Mouse (Mus musculus): ENCODE measurements at regions not wholly inside any gene's neighbourhood (a gene's known extent, or its start where the extent isn't known, plus 50 kb on each side); places are given as distances from the start of the nearest gene placed in this dataset.

DNA sequence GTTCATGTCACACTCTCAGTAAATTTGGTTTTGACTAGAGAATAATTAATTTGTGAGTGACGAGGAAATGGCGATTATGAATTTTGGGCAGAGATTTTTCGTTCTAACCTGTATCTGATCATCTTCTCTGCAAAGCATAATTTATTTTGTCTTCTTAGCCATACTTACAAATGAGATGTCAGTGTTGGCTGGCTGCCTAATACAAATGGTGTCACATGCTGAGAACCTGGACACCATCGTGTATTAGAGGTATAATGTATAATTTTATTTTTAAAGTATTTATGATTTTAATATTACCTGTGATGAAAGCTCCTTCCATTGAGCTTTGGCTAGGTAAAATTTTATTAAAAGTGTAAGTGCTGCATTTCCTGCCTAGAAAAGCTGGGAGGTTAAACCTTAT is 266.2 kb downstream of the Ipmk start:
- no peak for ATAC-seq (ENCODE audit: insufficient read depth)
- Histone ChIP-seq H3K27ac (no peak overlapping the region), H3K36me3 (replicated peaks; ENCODE audit: control insufficient read depth, insufficient read depth, low read depth) (no peaks in the 10 kb centered on the region), H3K4me1 (replicated peaks; ENCODE audit: control insufficient read depth in 2 of 2, insufficient read depth in 2 of 2, low read length in 1 of 2) (no peaks in the 10 kb centered on the region), H3K4me2 (ENCODE audit: low read depth) (no peak overlapping the region), H3K27me3 (ENCODE audit: control insufficient read depth, insufficient read depth, low read length) (no peaks in the 10 kb centered on the region), H3K9me3 (ENCODE audit: control insufficient read depth, low read length) (no peaks in the 10 kb centered on the region), H3K4me3 (ENCODE audit: insufficient read depth in 1 of 2, low read depth in 2 of 2, low read length in 2 of 2) (no peak overlapping the region), H3K9ac (replicated peaks) (no peak overlapping the region)
- DNase-seq (ENCODE audit: low read depth in 3 of 3, low spot score in 3 of 3): no peak
- 71% methylated on average over 4 of the region's 4 CpGs for WGBS (ENCODE audit: insufficient replicate concordance)
- TF ChIP-seq CTCF (IDR thresholded peaks at IDR 0.05; ENCODE audit: low read depth) (no peak), EP300 (IDR thresholded peaks at IDR 0.05; ENCODE audit: low read depth) (no peak)

- Histone ChIP-seq H3K4me3 (ENCODE audit: insufficient read depth in 1 of 2, low read depth in 2 of 2, low read length in 2 of 2) (no peak overlapping the region), H3K4me1 (replicated peaks; ENCODE audit: control insufficient read depth in 2 of 2, insufficient read depth in 2 of 2, low read length in 1 of 2) (no peaks in the 10 kb centered on the region), H3K27ac (no peak overlapping the region), H3K9me3 (ENCODE audit: control insufficient read depth, low read length) (no peaks in the 10 kb centered on the region), H3K27me3 (ENCODE audit: control insufficient read depth, insufficient read depth, low read length) (no peaks in the 10 kb centered on the region), H3K9ac (replicated peaks) (no peak overlapping the region), H3K4me2 (ENCODE audit: low read depth) (no peak overlapping the region), H3K36me3 (replicated peaks; ENCODE audit: control insufficient read depth, insufficient read depth, low read depth) (no peaks in the 10 kb centered on the region)
- no peak for DNase-seq (ENCODE audit: low read depth in 3 of 3, low spot score in 3 of 3)
- WGBS (ENCODE audit: insufficient replicate concordance): 77% methylated on average over 4 of the region's 4 CpGs
- no peak for ATAC-seq (ENCODE audit: insufficient read depth)
- TF ChIP-seq CTCF (IDR thresholded peaks at IDR 0.05; ENCODE audit: low read depth) (no peak), EP300 (IDR thresholded peaks at IDR 0.05; ENCODE audit: low read depth) (no peak)
Measured at GRCm38 (mm10) chr10:71617156-71617555, 269.6 kb downstream of the Ipmk start.

DNA sequence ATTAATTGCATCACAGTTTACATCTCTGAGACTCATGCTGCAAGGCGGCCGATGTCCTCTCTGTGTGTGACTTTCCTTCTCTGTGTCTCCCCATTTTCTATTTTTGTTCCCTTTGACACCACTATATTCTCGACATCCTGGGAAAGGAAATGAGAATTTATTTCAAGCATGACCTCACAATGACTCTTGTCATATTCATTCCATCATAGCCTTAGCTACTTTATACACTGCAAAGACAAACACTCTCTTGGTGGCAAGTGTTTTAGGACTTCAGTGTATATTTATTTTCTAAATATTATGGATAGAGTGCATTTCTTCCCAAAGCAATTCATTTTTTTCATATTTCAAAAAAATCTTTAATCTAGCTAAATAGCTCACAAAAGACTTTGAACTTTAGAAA is 298.5 kb downstream of the Ipmk start:
- Histone ChIP-seq H3K36me3 (replicated peaks; ENCODE audit: control insufficient read depth, insufficient read depth, low read depth) (no peaks in the 10 kb centered on the region), H3K4me3 (ENCODE audit: insufficient read depth in 1 of 2, low read depth in 2 of 2, low read length in 2 of 2) (no peak overlapping the region), H3K27ac (no peak overlapping the region), H3K4me2 (ENCODE audit: low read depth) (no peak overlapping the region), H3K4me1 (replicated peaks; ENCODE audit: control insufficient read depth in 2 of 2, insufficient read depth in 2 of 2, low read length in 1 of 2) (peaks cover 0 to 2% of the 10 kb centered on the region in 2 experiments; a peak in 1 of 4 replicates), H3K27me3 (ENCODE audit: control insufficient read depth, insufficient read depth, low read length) (no peaks in the 10 kb centered on the region), H3K9me3 (ENCODE audit: control insufficient read depth, low read length) (no peaks in the 10 kb centered on the region; the same call in 1 of the 2 replicates), H3K9ac (replicated peaks) (no peak overlapping the region)
- WGBS (ENCODE audit: insufficient replicate concordance): 66% methylated on average over 3 of the region's 3 CpGs
- TF ChIP-seq CTCF (IDR thresholded peaks at IDR 0.05; ENCODE audit: low read depth): no peak
- no peak for TF ChIP-seq EP300 (IDR thresholded peaks at IDR 0.05; ENCODE audit: low read depth)
- ATAC-seq (ENCODE audit: insufficient read depth) (no peak), DNase-seq (ENCODE audit: low read depth in 3 of 3, low spot score in 3 of 3) (no peak)

DNA sequence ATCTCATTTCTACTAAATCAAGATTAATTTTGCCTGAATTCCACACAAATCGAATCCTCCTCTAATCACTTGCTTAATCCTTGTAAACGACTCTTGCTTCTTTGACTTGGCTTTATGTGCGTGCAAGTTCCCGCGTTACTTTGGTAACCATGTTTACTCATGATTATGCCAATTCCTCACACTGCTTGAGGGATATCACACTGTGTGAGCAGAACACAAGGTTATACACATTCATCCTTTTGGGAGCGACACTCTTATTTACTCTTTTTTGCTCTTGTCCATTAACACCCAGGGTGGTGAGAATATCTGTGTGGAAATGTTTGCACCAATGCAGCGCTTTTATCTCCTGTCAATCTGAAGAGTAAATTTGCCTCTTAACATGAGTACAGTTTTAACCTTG is 310.0 kb downstream of the Ipmk start:
- H3K4me3 ChIP-seq (ENCODE audit: insufficient read depth in 1 of 2, low read depth in 2 of 2, low read length in 2 of 2): no peak overlapping the region
- H3K27me3 ChIP-seq (ENCODE audit: control insufficient read depth, insufficient read depth, low read length): no peaks in the 10 kb centered on the region
- no peaks in the 10 kb centered on the region for H3K9me3 ChIP-seq (ENCODE audit: control insufficient read depth, low read length)
- no peak overlapping the region for H3K27ac ChIP-seq
- DNase-seq (ENCODE audit: low read depth in 3 of 3, low spot score in 3 of 3): no peak
- no peaks in the 10 kb centered on the region; a peak in 1 of 4 replicates for H3K4me1 ChIP-seq (replicated peaks; ENCODE audit: control insufficient read depth in 2 of 2, insufficient read depth in 2 of 2, low read length in 1 of 2)
- ATAC-seq (ENCODE audit: insufficient read depth): no peak
- TF ChIP-seq EP300 (IDR thresholded peaks at IDR 0.05; ENCODE audit: low read depth) (no peak), CTCF (IDR thresholded peaks at IDR 0.05; ENCODE audit: low read depth) (no peak)
- WGBS (ENCODE audit: insufficient replicate concordance): 68% methylated on average over 7 of the region's 7 CpGs
- no peaks in the 10 kb centered on the region for H3K36me3 ChIP-seq (replicated peaks; ENCODE audit: control insufficient read depth, insufficient read depth, low read depth)
- H3K4me2 ChIP-seq (ENCODE audit: low read depth): no peak overlapping the region
- H3K9ac ChIP-seq (replicated peaks): no peak overlapping the region

- DNase-seq (ENCODE audit: low read depth in 3 of 3, low spot score in 3 of 3) (no peak), ATAC-seq (ENCODE audit: insufficient read depth) (no peak)
- WGBS (ENCODE audit: insufficient replicate concordance): 47% methylated on average over 5 of the region's 5 CpGs
- no peak for TF ChIP-seq EP300 (IDR thresholded peaks at IDR 0.05; ENCODE audit: low read depth)
- TF ChIP-seq CTCF (IDR thresholded peaks at IDR 0.05; ENCODE audit: low read depth): no peak
- Histone ChIP-seq H3K4me2 (ENCODE audit: low read depth) (no peak overlapping the region), H3K9ac (replicated peaks) (no peak overlapping the region), H3K27ac (no peak overlapping the region), H3K27me3 (ENCODE audit: control insufficient read depth, insufficient read depth, low read length) (no peaks in the 10 kb centered on the region), H3K4me3 (ENCODE audit: insufficient read depth in 1 of 2, low read depth in 2 of 2, low read length in 2 of 2) (no peak overlapping the region), H3K36me3 (replicated peaks; ENCODE audit: control insufficient read depth, insufficient read depth, low read depth) (no peaks in the 10 kb centered on the region), H3K9me3 (ENCODE audit: control insufficient read depth, low read length) (no peaks in the 10 kb centered on the region), H3K4me1 (replicated peaks; ENCODE audit: control insufficient read depth in 2 of 2, insufficient read depth in 2 of 2, low read length in 1 of 2) (no peaks in the 10 kb centered on the region)
Measured at GRCm38 (mm10) chr10:71663545-71663944, 316.0 kb downstream of the Ipmk start.
